Mouse (Mus musculus) MEL (cell line): ENCODE measurements around the gene Hnrnpul1. TPM values are rescaled to one million over a fixed set of nuclear protein-coding genes. Genes with fewer than 3 reads are reported as not detected.

Experiments
- DNase-seq: peaks from one replicate; pipeline ENCODE4 v3.0.0; 2011; ENCODE audit warnings: low read depth, low spot score
- H3K27ac ChIP-seq: 2 replicates; pipeline ENCODE4 v1.5.1; 2012; ENCODE audit warnings: low read depth, mild to moderate bottlenecking, control low read depth, low read length, moderate library complexity; ENCODE audit not compliant: control insufficient read depth
- H3K27me3 ChIP-seq, 2 experiments: fragments of 150-350 bp in 1 of 2; sonication (generic) in 1 of 2; 2 replicates each; pipeline ENCODE4 v1.6.1; 2012; ENCODE audit warnings: low read length in 2 of 2, mild to moderate bottlenecking in 2 of 2, improper control_type of control experiment in 1 of 2, moderate library complexity in 1 of 2; ENCODE audit not compliant: insufficient read depth in 2 of 2, control insufficient read depth in 1 of 2
- H3K36me3 ChIP-seq, 2 experiments: 2 replicates each; pipeline ENCODE4 v1.6.1; 2012 to 2014; ENCODE audit warnings: low read length in 2 of 2, improper control_type of control experiment in 1 of 2, inconsistent platforms in 1 of 2, mild to moderate bottlenecking in 1 of 2; ENCODE audit not compliant: insufficient read depth in 2 of 2, control insufficient read depth in 1 of 2
- H3K4me1 ChIP-seq, 2 experiments: fragments of 150-350 bp in 1 of 2; sonication (generic) in 1 of 2; 2 replicates each; pipeline ENCODE4 v1.6.1; 2012; ENCODE audit warnings: low read length in 2 of 2, improper control_type of control experiment in 1 of 2, mild to moderate bottlenecking in 1 of 2; ENCODE audit not compliant: insufficient read depth in 2 of 2, control insufficient read depth in 1 of 2
- H3K4me3 ChIP-seq, 2 experiments: fragments of 150-350 bp in 1 of 2; sonication (generic) in 1 of 2; 2 replicates each; pipeline ENCODE4 v1.5.1; 2012; ENCODE audit warnings: low read depth in 2 of 2, low read length in 2 of 2, mild to moderate bottlenecking in 2 of 2, moderate library complexity in 2 of 2, control low read depth in 1 of 2, improper control_type of control experiment in 1 of 2; ENCODE audit not compliant: control insufficient read depth in 1 of 2, insufficient read depth in 1 of 2
- H3K79me2 ChIP-seq: 2 replicates; pipeline ENCODE4 v1.6.1; 2012; ENCODE audit warnings: mild to moderate bottlenecking, low read length, moderate library complexity; ENCODE audit not compliant: control insufficient read depth, poor library complexity, insufficient read depth
- H3K9ac ChIP-seq: 2 replicates; pipeline ENCODE4 v1.6.1; 2012; ENCODE audit warnings: low read depth, mild to moderate bottlenecking, control low read depth, low read length, moderate library complexity; ENCODE audit not compliant: control insufficient read depth, poor library complexity, severe bottlenecking
- H3K9me3 ChIP-seq: fragments of 150-350 bp; sonication (generic); replicated peaks from 2 replicates; pipeline ENCODE4 v1.6.1; 2012; ENCODE audit warnings: mild to moderate bottlenecking, low read length, improper control_type of control experiment, moderate library complexity; ENCODE audit not compliant: insufficient read depth
- BHLHE40 ChIP-seq: IDR thresholded peaks from 2 replicates; pipeline ENCODE4 v1.6.1; 2012; ENCODE audit warnings: low read depth, mild to moderate bottlenecking, inconsistent platforms, low read length, improper control_type of control experiment, borderline replicate concordance
- CHD1 ChIP-seq: IDR thresholded peaks from 2 replicates; pipeline ENCODE4 v1.6.1; 2012; ENCODE audit warnings: low read depth, mild to moderate bottlenecking, inconsistent platforms, low read length, improper control_type of control experiment
- CTCF ChIP-seq, 3 experiments: IDR thresholded peaks in 2 of 3; conservative IDR thresholded peaks in 1 of 3; 2 replicates each; pipeline ENCODE4 v1.5.1; 2011 to 2012; ENCODE audit warnings: low read length in 3 of 3, low read depth in 2 of 3, mild to moderate bottlenecking in 2 of 3, improper control_type of control experiment in 1 of 3, inconsistent platforms in 1 of 3, mixed read lengths in 1 of 3, moderate library complexity in 1 of 3; ENCODE audit not compliant: control insufficient read depth in 1 of 3, insufficient read depth in 1 of 3, poor library complexity in 1 of 3, severe bottlenecking in 1 of 3
- E2F4 ChIP-seq: IDR thresholded peaks from 2 replicates; pipeline ENCODE4 v1.6.1; 2011; ENCODE audit warnings: low read depth, low read length, improper control_type of control experiment, borderline replicate concordance
- ELF1 ChIP-seq: IDR thresholded peaks from 2 replicates; pipeline ENCODE4 v1.6.1; 2014; ENCODE audit warnings: low read depth, mild to moderate bottlenecking, inconsistent platforms, low read length, improper control_type of control experiment, moderate library complexity
- EP300 ChIP-seq, 2 experiments: IDR thresholded peaks; 2 replicates each; pipeline ENCODE4 v1.6.1; 2011; ENCODE audit warnings: improper control_type of control experiment in 2 of 2, low read length in 2 of 2, low read depth in 1 of 2, mild to moderate bottlenecking in 1 of 2
- GABPA ChIP-seq: IDR thresholded peaks from 2 replicates; pipeline ENCODE4 v1.6.1; 2012; ENCODE audit warnings: low read depth, mild to moderate bottlenecking, inconsistent platforms, low read length, improper control_type of control experiment, moderate library complexity
- GATA1 ChIP-seq: IDR thresholded peaks from 2 replicates; pipeline ENCODE4 v1.6.1; 2011; ENCODE audit warnings: low read depth, low read length, improper control_type of control experiment
- JUND ChIP-seq: IDR thresholded peaks from 2 replicates; pipeline ENCODE4 v1.6.1; 2011; ENCODE audit warnings: low read depth, mild to moderate bottlenecking, improper control_type of control experiment, low read length
- KAT2A ChIP-seq: conservative IDR thresholded peaks from 2 replicates; pipeline ENCODE4 v1.6.1; 2012; ENCODE audit warnings: low read depth, low read length, improper control_type of control experiment, inconsistent platforms
- MAFK ChIP-seq: IDR thresholded peaks from 2 replicates; pipeline ENCODE4 v1.6.1; 2011; ENCODE audit warnings: low read depth, mild to moderate bottlenecking, low read length, improper control_type of control experiment, borderline replicate concordance
- MAX ChIP-seq: IDR thresholded peaks from 2 replicates; pipeline ENCODE4 v1.6.1; 2011; ENCODE audit warnings: low read length, improper control_type of control experiment
- MAZ ChIP-seq: IDR thresholded peaks from 2 replicates; pipeline ENCODE4 v1.6.1; 2012; ENCODE audit warnings: low read depth, mild to moderate bottlenecking, inconsistent platforms, low read length, improper control_type of control experiment
- MEF2A ChIP-seq: IDR thresholded peaks from 2 replicates; pipeline ENCODE4 v1.6.1; 2014; ENCODE audit warnings: low read depth, mild to moderate bottlenecking, inconsistent platforms, low read length, improper control_type of control experiment; ENCODE audit not compliant: poor library complexity, insufficient replicate concordance, severe bottlenecking; ENCODE audit errors: extremely low read depth
- MXI1 ChIP-seq: IDR thresholded peaks from 2 replicates; pipeline ENCODE4 v1.6.1; 2011; ENCODE audit warnings: mild to moderate bottlenecking, low read depth, low read length, improper control_type of control experiment
- MYB ChIP-seq: IDR thresholded peaks from 2 replicates; pipeline ENCODE4 v1.6.1; 2011; ENCODE audit warnings: mild to moderate bottlenecking, low read depth, low read length, improper control_type of control experiment
- NELFE ChIP-seq: IDR thresholded peaks from 2 replicates; pipeline ENCODE4 v1.6.1; 2011; ENCODE audit warnings: low read depth, low read length, improper control_type of control experiment
- POLR2AphosphoS2 ChIP-seq: IDR thresholded peaks from 2 replicates; pipeline ENCODE4 v1.6.1; 2011; ENCODE audit warnings: low read length, improper control_type of control experiment
- POLR2AphosphoS5 ChIP-seq: IDR thresholded peaks from 2 replicates; pipeline ENCODE4 v1.6.1; 2012; ENCODE audit warnings: low read depth, borderline replicate concordance, mild to moderate bottlenecking, inconsistent platforms, low read length, moderate library complexity, mixed read lengths
- RCOR1 ChIP-seq: IDR thresholded peaks from 2 replicates; pipeline ENCODE4 v1.6.1; 2012; ENCODE audit warnings: low read depth, mild to moderate bottlenecking, inconsistent platforms, low read length, improper control_type of control experiment
- SIN3A ChIP-seq: IDR thresholded peaks from 2 replicates; pipeline ENCODE4 v1.6.1; 2012; ENCODE audit warnings: low read length, improper control_type of control experiment, inconsistent platforms
- TAL1 ChIP-seq: IDR thresholded peaks from 2 replicates; pipeline ENCODE4 v1.6.1; 2012; ENCODE audit warnings: mild to moderate bottlenecking, inconsistent platforms, low read length, moderate library complexity, mixed read lengths
- TBP ChIP-seq: IDR thresholded peaks from 2 replicates; pipeline ENCODE4 v1.8.0; 2011; ENCODE audit warnings: low read depth, low read length, improper control_type of control experiment
- USF1 ChIP-seq: IDR thresholded peaks from 2 replicates; pipeline ENCODE4 v1.6.1; 2014; ENCODE audit warnings: low read depth, mild to moderate bottlenecking, inconsistent platforms, low read length, improper control_type of control experiment, moderate library complexity
- USF2 ChIP-seq, 2 experiments: IDR thresholded peaks; 2 replicates each; pipeline ENCODE4 v1.6.1; 2011 to 2012; ENCODE audit warnings: improper control_type of control experiment in 2 of 2, low read length in 2 of 2, borderline replicate concordance in 1 of 2, inconsistent platforms in 1 of 2, low read depth in 1 of 2, mild to moderate bottlenecking in 1 of 2; ENCODE audit not compliant: insufficient read depth in 1 of 2
- ZC3H11A ChIP-seq: IDR thresholded peaks from 2 replicates; pipeline ENCODE4 v1.6.1; 2012; ENCODE audit warnings: low read depth, mild to moderate bottlenecking, inconsistent platforms, low read length, improper control_type of control experiment
- ZKSCAN1 ChIP-seq: IDR thresholded peaks from 2 replicates; pipeline ENCODE4 v1.6.1; 2012; ENCODE audit warnings: low read depth, mild to moderate bottlenecking, inconsistent platforms, low read length, improper control_type of control experiment, moderate library complexity
- ZMIZ1 ChIP-seq: IDR thresholded peaks from 2 replicates; pipeline ENCODE4 v1.6.1; 2012; ENCODE audit warnings: low read depth, mild to moderate bottlenecking, inconsistent platforms, low read length, improper control_type of control experiment, moderate library complexity
- ZNF384 ChIP-seq: IDR thresholded peaks from 2 replicates; pipeline ENCODE4 v1.6.1; 2012; ENCODE audit warnings: low read depth, mild to moderate bottlenecking, inconsistent platforms, low read length, improper control_type of control experiment
- polyA plus RNA-seq, 2 experiments: library from polyadenylated mRNA; stranded (reverse) in 1 of 2; unstranded in 1 of 2; fragments of >175 nt in 1 of 2; fragments of >200 nt in 1 of 2; gene quantifications; 2 replicates each; pipeline versions ENCODE4 v1.2.1 to v1.2.4; 2012; ENCODE audit warnings: low replicate concordance in 2 of 2, low read depth in 1 of 2; ENCODE audit not compliant: insufficient read length in 2 of 2, insufficient read depth in 1 of 2, missing spikeins in 1 of 2
- total RNA-seq: library from RNA; depleted of rRNA; stranded (reverse); fragments of 300-350 nt; gene quantifications from 2 replicates; pipeline ENCODE4 v1.2.3, GENCODE M21; 2012

The Hnrnpul1 gene
- total and polyA plus RNA-seq, 3 experiments, result 56.1 to 215 (median 181) TPM

DNA sequence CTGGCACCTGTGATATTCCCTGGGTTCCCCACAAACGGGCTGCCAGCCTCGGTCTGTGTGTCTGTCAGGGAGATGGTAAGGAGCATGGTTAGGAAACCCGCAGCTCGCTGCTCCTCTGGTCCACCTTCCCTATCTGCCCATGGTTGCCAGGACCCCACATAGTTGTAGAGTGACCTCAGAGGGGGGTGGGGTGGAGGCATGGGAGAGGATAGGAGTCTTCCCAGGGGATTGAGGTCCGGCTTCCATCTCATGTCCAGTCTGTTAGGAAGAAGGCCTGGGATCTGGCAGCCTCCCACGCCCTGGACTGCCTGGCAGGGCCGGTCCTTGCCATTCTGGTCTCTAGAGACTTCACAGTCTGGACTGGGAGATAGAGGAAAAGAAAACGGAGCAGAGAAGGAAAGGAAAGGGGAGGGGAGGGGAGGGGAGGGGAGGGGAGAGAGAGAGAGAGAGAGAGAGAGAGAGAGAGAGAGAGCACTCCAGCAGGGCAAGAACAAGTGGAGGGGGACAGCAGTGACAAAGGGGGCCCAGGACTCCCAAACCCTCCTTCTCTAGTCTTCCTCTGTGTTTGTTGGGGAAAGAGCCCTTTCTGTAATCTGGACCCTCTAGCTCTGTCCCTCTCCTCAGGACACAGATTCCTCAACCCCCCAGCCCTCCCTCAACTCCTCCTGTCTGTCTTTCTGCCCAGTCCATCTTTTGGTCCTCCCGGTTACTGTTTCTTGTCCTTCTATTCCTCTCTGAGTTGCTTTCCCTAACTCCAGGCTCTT, 33.1 kb upstream of the Hnrnpul1 start:
- Histone ChIP-seq H3K9ac (no peak overlapping the region), H3K9me3 (no peaks in the 10 kb centered on the region), H3K36me3 (no peaks in the 10 kb centered on the region), H3K4me1 (no peaks in the 10 kb centered on the region), H3K79me2 (no peaks in the 10 kb centered on the region), H3K4me3 (no peak overlapping the region), H3K27ac (no peak overlapping the region), H3K27me3 (peaks cover 0 to 1% of the 10 kb centered on the region in 2 experiments; a peak in 1 of 4 replicates)
- TF ChIP-seq MAFK (no peak), SIN3A (no peak), USF1 (no peak), POLR2AphosphoS5 (no peak), TAL1 (no peak), ELF1 (no peak), RCOR1 (no peak), MAX (no peak), ZNF384 (no peak), EP300 (IDR thresholded peaks at IDR 0.05; ENCODE audit: low read depth in 1 of 2, low read length in 2 of 2) (no peak), MAZ (no peak), POLR2AphosphoS2 (no peak), MYB (no peak), NELFE (no peak), ZC3H11A (no peak), E2F4 (no peak), MXI1 (no peak), ZMIZ1 (no peak), GABPA (no peak)
- no peak for DNase-seq

DNA sequence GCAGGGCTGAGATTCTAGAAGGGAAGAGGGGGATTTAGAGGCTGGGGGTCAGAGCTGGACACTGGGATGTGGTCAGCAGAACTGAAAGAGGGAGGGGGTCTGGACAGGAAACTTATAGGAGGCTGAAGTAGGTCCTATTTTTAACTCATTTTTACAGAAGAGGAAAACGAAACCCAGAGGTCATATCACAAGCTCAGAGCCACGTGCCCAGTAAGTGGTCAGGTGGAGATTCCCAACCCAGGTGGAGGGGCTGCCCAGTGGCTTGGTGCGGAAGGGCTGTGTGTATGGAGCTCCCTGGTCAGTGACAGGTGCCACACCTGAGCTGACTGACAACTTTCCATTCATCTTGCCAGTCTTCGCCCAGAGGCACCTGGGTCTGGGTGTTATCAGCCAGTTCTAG, 32.4 kb upstream of the Hnrnpul1 start:
- H3K4me3 ChIP-seq, result no peak overlapping the region
- H3K9me3 ChIP-seq, result no peaks in the 10 kb centered on the region
- no peak for DNase-seq

More for the DNA sequence above, 32.4 kb upstream of the Hnrnpul1 start:
- no peaks in the 10 kb centered on the region for H3K36me3 ChIP-seq
- no peak overlapping the region for H3K27ac ChIP-seq
- TF ChIP-seq TAL1 (no peak), POLR2AphosphoS5 (no peak), GABPA (no peak), KAT2A (no peak), BHLHE40 (no peak), USF1 (no peak), TBP (no peak), ZKSCAN1 (no peak), CTCF (IDR thresholded peaks at IDR 0.05 in 2 of 3, conservative IDR thresholded peaks at IDR 0.05 in 1 of 3; ENCODE audit: control insufficient read depth in 1 of 3, insufficient read depth in 1 of 3, low read depth in 2 of 3, low read length in 3 of 3, poor library complexity in 1 of 3, severe bottlenecking in 1 of 3) (no peak), GATA1 (no peak), USF2 (IDR thresholded peaks at IDR 0.05; ENCODE audit: borderline replicate concordance in 1 of 2, insufficient read depth in 1 of 2, low read depth in 1 of 2, low read length in 2 of 2) (no peak), MXI1 (no peak), CHD1 (no peak), JUND (no peak), MAX (no peak), ZMIZ1 (no peak), MEF2A (no peak), E2F4 (no peak)
- H3K79me2 ChIP-seq, result no peaks in the 10 kb centered on the region
- H3K27me3 ChIP-seq, result no peaks in the 10 kb centered on the region
- H3K4me1 ChIP-seq, result no peaks in the 10 kb centered on the region
- H3K9ac ChIP-seq, result no peak overlapping the region
